Mouse (Mus musculus) embryo, embryonic 10.5 days (tissue): ENCODE data around the gene Aftph.
A peak's percentile ranks its signal among the peaks of the same experiment; 100 is the strongest.

Experiments used
- DNase-seq: peaks from one replicate; pipeline ENCODE4 v3.0.0-alpha.2; 2015; ENCODE audit warnings: low spot score

Gene Aftph

GRCm38 (mm10) chr11:20728044-20728443 lies 13.3 kb downstream of the Aftph start:
- no peak for DNase-seq

- DNase-seq, result no peak
Observed at GRCm38 (mm10) chr11:20723572-20723971, 17.8 kb downstream of the Aftph start.

DNA sequence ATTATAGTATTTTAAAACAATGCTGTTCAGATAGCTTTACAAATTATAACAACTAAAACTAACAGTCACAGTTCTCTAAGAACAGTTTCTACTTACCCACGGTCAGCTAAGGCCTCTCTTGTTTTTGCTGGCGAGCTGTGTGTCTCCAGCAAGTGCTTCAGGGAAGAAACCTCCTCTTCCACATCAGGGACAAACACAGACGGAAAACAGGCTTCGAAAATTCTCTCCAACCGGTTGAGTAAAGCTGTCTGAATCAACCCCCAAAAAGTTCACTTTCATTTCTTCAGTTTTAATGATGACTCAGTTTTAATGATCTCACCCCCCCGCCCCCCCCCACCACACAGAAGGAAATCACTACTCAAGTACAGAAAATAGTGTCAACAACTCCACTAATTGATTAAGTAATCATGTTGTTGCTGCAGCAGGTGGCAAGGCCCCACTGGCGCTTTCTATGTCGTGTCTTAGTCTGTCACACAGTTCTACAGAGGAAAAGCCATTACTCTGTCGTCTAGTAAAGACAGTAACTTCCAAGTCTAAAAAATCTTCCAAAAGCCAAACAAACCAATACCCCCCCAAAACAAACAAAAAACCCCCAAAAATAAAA lies 29.2 kb downstream of the Aftph start:
- DNase-seq, result no peak

DNA sequence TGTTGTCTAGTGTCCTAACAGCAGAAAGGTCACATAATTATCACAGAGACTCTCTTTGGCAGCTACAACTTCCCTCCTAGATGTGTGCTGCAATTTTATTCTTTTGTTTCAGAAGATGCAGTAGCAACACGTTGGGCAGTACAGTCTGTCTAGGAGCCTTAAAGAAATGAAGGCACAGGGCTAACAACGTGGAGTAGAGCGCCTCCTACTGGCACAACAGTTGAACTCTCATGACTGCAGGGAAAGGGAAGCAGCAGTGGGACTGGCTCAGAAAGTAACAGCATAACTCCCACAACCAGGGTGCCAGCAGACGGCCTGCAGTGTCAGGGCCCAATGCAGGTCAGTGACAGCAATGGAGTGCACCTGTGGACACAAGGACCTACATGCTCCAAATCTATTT lies 50.4 kb downstream of the Aftph start:
- DNase-seq, result peak; percentile 91

DNA sequence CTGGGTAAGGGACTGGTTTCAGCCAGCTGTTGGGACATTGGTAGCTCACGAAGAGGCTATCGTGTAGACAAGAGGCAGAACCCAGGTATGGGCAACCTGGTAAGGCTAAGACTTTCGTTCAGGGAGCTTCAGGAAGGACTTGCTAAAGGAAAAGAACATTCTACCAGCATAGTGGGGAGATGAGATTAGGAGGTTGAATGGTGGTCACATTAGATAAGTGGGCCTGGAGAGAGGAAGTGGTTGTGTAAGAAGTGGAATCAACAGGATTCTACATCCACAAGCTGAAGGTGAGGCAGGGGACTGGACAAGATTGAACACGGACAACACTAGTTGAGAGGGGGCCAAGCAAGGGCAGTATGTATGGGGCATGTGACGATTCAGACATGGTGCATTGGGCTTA lies 59.7 kb downstream of the Aftph start:
- DNase-seq, result no peak

GRCm38 (mm10) chr11:20680781-20681180 lies 60.6 kb downstream of the Aftph start:
- no peak for DNase-seq

DNA sequence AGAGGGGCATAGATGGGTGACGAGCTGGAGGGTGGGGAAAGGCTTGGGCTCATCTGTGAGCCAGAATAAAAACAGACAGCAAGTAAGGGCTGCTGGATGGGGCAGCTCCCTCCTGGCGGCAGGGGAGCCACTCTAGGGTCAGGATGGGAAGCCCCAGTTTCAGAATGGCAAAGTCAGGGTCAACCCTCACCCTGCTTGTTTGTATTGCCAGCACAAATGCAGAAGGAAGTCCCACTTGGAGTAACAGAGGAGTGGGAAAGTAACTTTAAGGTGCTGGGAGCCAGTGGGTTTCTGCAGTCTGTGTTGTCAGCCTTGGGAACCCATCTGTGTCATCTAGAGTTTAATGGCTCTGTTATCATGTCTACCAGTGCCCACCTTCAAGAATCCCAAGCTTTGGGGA lies 62.0 kb downstream of the Aftph start:
- DNase-seq, result no peak

DNA sequence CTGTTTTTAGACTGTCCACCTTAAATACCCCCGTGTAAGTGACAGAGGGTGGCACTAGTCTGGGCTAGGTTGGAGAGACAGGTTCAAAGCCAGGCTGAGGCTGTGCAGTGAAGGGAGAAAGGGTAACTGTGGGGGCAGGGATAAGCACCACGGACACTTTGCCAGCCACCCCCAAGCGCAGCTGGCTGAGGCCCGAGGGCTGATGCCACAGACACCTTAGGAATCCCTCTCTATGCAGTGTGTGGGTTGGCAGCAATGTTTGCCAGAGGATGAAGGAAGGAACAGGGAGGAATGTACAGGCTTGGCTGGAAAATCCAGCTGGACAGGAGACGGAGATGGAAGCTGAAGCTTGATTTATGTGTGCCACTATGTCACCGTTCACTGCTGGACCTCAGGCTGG lies 68.9 kb downstream of the Aftph start:
- no peak for DNase-seq

DNA sequence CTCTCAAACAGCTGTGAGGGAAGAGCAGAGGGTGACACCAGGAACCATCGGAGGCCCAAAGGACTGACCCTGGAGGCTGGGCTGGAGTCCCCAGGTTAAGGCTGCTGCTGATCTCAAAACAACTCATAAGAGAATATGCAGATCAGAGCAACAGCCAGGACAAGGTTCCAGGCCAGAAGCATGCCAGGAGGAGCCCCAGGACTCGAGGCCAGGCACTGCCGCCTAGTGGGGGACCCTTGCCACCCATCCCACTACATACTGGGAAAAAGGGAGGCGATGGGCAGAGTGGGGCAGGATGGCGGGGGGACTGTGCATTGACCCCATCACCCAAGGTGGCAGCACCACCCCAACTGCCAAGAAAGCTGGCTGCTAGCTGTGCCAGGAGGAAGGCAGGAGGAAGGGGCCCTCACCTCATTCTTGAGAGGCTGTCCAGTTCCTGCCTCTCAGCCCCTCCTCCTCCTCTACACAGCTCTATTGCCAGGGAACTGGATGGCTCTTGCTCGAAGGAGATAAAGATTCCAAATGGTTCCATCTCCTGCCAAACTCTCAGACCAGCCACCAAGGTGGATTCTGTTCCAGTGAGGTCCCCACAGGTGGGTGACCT lies 69.5 kb downstream of the Aftph start:
- DNase-seq, result no peak

- no peak for DNase-seq
Observed at GRCm38 (mm10) chr11:20664878-20665277, 76.5 kb downstream of the Aftph start.

- peak; percentile 63 for DNase-seq
Observed at GRCm38 (mm10) chr11:20663580-20664198, 77.7 kb downstream of the Aftph start.

DNA sequence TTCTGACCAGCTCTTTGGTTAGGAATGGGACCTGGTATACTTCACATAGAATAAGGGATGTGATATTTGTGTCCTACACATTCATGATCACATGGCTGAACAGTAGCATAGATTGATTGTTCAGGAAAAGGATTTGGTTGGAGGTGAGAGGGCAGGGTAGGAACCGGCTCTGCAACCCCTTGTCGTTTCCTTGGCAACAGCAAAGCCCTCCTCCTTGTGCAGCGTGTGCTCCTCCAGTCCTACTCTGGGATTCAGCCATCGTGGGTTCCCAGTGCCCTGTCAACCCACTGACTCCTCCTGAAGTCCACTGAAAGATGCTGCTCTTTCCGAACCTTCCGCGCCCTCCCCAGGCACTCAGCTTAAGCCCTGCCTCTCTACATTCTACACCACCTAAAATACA lies 78.6 kb downstream of the Aftph start:
- DNase-seq, result no peak

DNA sequence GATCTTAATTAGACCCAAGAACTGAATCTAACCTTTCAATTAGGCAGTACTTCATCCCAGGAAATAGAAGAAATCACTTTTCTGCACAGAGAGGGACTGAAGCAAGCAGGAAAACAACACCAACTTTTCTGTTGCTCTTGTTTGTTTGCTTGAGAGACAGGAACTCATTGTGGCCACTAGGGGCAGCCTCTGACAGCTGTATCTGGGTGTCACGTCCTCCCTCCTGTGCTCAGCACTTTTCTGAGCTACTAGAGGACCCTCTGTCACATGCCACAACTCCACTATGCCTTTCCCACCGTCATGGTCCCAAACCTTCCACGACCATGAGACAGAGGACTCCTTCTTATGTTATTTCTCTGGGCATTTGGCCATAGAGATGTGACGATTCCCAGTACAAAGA lies 79.7 kb downstream of the Aftph start:
- peak; percentile 70 for DNase-seq

- no peak for DNase-seq
Observed at GRCm38 (mm10) chr11:20660111-20661097, 81.0 kb downstream of the Aftph start.

- DNase-seq, result no peak
Observed at GRCm38 (mm10) chr11:20659094-20659493, 82.3 kb downstream of the Aftph start.

DNA sequence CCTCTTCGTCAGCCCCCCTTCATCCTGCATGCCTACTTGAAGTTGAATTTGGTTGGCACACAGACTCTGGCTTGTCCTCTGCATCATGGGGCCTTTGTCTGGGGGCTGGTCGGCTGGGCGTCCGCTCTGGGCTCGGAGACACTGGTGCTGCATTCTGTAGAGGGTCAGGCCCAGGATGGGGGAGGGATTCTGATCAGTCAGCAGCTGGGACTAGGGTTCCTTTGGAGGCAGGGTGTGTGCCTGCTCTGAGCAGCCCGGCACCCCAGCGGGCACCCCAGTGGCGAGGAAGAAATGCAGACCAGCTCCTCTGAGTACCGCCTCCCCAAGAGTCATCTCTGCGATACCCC lies 84.7 kb downstream of the Aftph start:
- no peak for DNase-seq

- peak; percentile 88 for DNase-seq
Observed at GRCm38 (mm10) chr11:20655795-20656710, 85.3 kb downstream of the Aftph start.

DNA sequence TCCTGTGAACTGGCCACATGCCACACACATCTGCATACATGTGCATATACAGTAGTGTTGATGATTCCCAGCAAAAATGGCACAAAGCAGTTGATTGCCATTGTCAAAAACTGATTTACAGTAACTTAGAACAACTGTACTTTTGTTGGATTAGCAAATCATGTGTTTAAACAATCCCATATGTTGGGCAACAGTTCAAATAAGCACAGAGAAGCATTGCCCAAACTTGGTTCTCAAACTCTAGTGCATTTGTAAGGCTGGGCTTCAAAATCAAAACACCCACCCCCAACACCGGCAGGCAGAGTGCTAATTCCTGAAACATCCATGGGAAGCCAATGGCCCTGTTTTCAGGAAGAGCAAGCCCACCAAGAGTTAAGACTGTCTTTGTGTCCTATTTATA lies 90.2 kb downstream of the Aftph start:
- DNase-seq, result no peak

- peak; percentile 79 for DNase-seq
Observed at GRCm38 (mm10) chr11:20650006-20650639, 91.3 kb downstream of the Aftph start.

GRCm38 (mm10) chr11:20649477-20649876 lies 91.9 kb downstream of the Aftph start:
- DNase-seq, result peak; percentile 66
